Mouse (Mus musculus) hindbrain, embryonic 12.5 days (tissue): ENCODE measurements around the gene Aldh1a2. TPM values are rescaled to one million over a fixed set of nuclear protein-coding genes. Genes with fewer than 3 reads are reported as not detected.
A peak's percentile ranks its signal among the peaks of the same experiment; 100 is the strongest.

Experiments used
- ATAC-seq: fragments of 200-750 bp; cut with Nextera tagmentation; 2 replicates; pipeline ENCODE4 v1.8.0; 2017; ENCODE audit warnings: moderate TSS enrichment; ENCODE audit not compliant: low FRiP score
- H3K27ac ChIP-seq: fragments of 300-500 bp; sonication (generic); 2 replicates; pipeline ENCODE4 v1.5.1; 2016; ENCODE audit warnings: mild to moderate bottlenecking
- H3K27me3 ChIP-seq: fragments of 300-500 bp; sonication (generic); 2 replicates; pipeline ENCODE4 v1.6.1; 2016; ENCODE audit warnings: mild to moderate bottlenecking
- H3K36me3 ChIP-seq: fragments of 300-500 bp; sonication (generic); 2 replicates; pipeline ENCODE4 v1.6.1; 2016; ENCODE audit warnings: mild to moderate bottlenecking
- H3K4me1 ChIP-seq: fragments of 300-500 bp; sonication (generic); 2 replicates; pipeline ENCODE4 v1.6.1; 2016
- H3K4me2 ChIP-seq: fragments of 300-500 bp; sonication (generic); replicated peaks from 2 replicates; pipeline ENCODE4 v1.6.1; 2016; ENCODE audit warnings: mild to moderate bottlenecking
- H3K4me3 ChIP-seq: fragments of 300-500 bp; sonication (generic); 2 replicates; pipeline ENCODE4 v1.5.1; 2016; ENCODE audit warnings: mild to moderate bottlenecking
- H3K9ac ChIP-seq: fragments of 300-500 bp; sonication (generic); 2 replicates; pipeline ENCODE4 v1.6.1; 2016; ENCODE audit warnings: mild to moderate bottlenecking, moderate library complexity
- H3K9me3 ChIP-seq: fragments of 300-500 bp; sonication (generic); replicated peaks from 2 replicates; pipeline ENCODE4 v1.6.1; 2016; ENCODE audit warnings: mild to moderate bottlenecking
- WGBS: fragments of 180-500 bp; shearing (Covaris S2); methylation state at CpG from one replicate; pipeline ENCODE4 v1.1.7; 2016; 5-methylcytosine and 5-hydroxymethylcytosine counted together
- polyA plus RNA-seq: library from polyadenylated mRNA; unstranded; fragments of >200 nt; fragmentation: Nextera tagmentation; extraction: Ambion mirVana; gene quantifications from 2 replicates; pipeline ENCODE4 v1.2.1, GENCODE M21; 2016

Gene Aldh1a2
- polyA plus RNA-seq, 1 experiment from 2014 or later: 9.3 TPM

DNA sequence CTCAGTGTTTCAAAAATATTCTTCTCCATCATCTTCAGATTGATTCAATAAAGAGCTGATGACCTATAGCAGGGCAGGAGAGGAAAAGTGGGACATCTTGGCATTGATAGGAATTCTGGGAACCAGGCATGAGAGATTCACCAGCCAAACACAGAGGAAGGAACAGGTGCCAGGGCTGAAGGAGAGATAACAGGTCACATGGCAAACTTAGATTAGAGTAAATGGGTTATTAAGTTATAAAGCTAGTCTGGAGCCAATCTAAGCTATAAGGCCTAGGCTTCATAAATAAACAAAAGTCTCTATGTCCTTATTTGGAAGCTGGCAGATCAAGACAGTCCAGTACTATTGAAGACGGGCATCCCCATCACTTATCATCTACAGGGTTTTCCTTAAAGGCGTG, 29.8 kb upstream of the Aldh1a2 start:
- H3K27ac ChIP-seq: no peak overlapping the region
- 96% methylated on average over 2 of the region's 2 CpGs for WGBS
- H3K4me3 ChIP-seq: no peak overlapping the region
- no peaks in the 10 kb centered on the region for H3K36me3 ChIP-seq
- ATAC-seq: no peak
- H3K4me2 ChIP-seq: no peak overlapping the region
- H3K9ac ChIP-seq: no peak overlapping the region
- no peaks in the 10 kb centered on the region for H3K9me3 ChIP-seq
- H3K4me1 ChIP-seq: no peaks in the 10 kb centered on the region
- no peaks in the 10 kb centered on the region for H3K27me3 ChIP-seq

GRCm38 (mm10) chr9:71187396-71187795, 28.2 kb upstream of the Aldh1a2 start:
- Histone ChIP-seq H3K36me3 (no peaks in the 10 kb centered on the region), H3K9ac (no peak overlapping the region), H3K9me3 (no peaks in the 10 kb centered on the region), H3K4me3 (no peak overlapping the region), H3K4me2 (no peak overlapping the region), H3K27ac (no peak overlapping the region), H3K4me1 (no peaks in the 10 kb centered on the region), H3K27me3 (no peaks in the 10 kb centered on the region)
- 91% methylated on average over 7 of the region's 7 CpGs for WGBS
- ATAC-seq: no peak

DNA sequence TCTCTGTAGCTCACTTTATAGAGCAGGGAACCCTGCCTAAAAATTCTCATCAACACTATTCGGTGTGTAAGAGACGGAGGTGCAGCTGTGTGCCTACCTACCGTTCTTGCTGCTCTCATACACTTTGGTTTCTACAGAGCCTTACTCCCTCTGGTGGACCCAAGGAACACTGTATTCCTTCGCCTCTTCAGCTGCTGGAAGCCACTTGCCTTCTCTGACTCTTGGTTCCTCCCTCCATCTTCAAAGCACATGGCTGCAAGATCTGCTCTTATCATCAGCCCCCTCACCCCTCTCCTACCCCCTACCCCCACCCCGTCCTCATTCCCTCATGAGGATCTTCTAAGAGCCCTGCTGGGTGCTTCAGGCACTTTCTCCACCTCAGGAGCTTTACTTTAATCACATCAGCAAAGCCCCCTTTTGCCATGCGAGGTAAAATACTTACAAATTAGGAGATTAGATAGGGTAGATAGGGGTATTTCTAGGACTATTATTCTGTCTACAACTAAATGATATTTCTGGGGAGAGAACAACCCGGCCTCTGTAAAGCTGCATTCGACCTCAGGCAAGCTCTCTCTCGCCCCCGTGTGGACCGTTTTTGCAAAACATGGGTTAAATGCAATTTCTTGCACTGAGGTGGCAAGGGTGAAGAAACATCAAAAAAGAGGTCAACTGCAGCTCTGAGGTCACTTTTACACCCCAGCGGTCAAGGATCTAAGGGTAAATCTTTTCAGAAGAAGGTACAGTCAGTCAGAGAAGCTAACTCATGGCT, 26.8 kb upstream of the Aldh1a2 start:
- H3K27ac ChIP-seq: no peak overlapping the region
- no peak overlapping the region for H3K4me3 ChIP-seq
- H3K4me2 ChIP-seq: peak overlapping the region; percentile 45
- H3K9me3 ChIP-seq: no peaks in the 10 kb centered on the region
- H3K36me3 ChIP-seq: no peaks in the 10 kb centered on the region
- 14% methylated on average over 12 of the region's 12 CpGs for WGBS
- H3K9ac ChIP-seq: no peak overlapping the region
- ATAC-seq: no peak
- H3K27me3 ChIP-seq: no peaks in the 10 kb centered on the region
- no peaks in the 10 kb centered on the region for H3K4me1 ChIP-seq

DNA sequence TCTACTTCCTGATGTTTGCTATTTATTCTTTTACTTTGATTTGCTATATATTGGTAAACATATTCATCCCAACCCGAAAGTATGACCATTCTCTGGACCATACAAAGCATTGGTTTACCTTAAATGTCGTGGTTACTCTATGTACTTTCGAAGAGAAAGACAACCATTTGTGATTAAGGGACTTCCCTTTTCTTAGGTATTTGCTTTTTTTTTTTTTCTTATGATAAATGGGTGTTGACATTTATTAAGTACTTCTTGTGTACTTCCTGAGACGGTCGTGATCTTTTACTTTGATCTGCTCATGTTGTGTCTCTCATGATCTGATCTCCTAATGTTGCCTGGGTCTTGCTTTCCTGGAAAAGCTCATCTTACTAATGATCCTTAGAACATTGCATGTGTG, 16.8 kb upstream of the Aldh1a2 start:
- WGBS: 91% methylated on average over 5 of the region's 5 CpGs
- Histone ChIP-seq H3K36me3 (no peaks in the 10 kb centered on the region), H3K4me2 (no peak overlapping the region), H3K9ac (no peak overlapping the region), H3K27me3 (no peaks in the 10 kb centered on the region), H3K4me1 (no peaks in the 10 kb centered on the region), H3K4me3 (no peak overlapping the region), H3K9me3 (no peaks in the 10 kb centered on the region), H3K27ac (no peak overlapping the region)
- no peak for ATAC-seq

- Histone ChIP-seq H3K4me3 (no peak overlapping the region), H3K27ac (no peak overlapping the region), H3K4me2 (no peak overlapping the region), H3K4me1 (no peaks in the 10 kb centered on the region), H3K9me3 (no peaks in the 10 kb centered on the region), H3K36me3 (no peaks in the 10 kb centered on the region), H3K27me3 (no peaks in the 10 kb centered on the region), H3K9ac (no peak overlapping the region)
- no peak for ATAC-seq
- WGBS: 82% methylated on average over 4 of the region's 4 CpGs
These were observed 13.3 kb upstream of the Aldh1a2 start for GRCm38 (mm10) chr9:71202265-71202664.

GRCm38 (mm10) chr9:71209299-71209698, 6.3 kb upstream of the Aldh1a2 start:
- H3K27me3 ChIP-seq: peaks cover 21% of the 10 kb centered on the region
- H3K4me1 ChIP-seq: no peaks in the 10 kb centered on the region
- 68% methylated on average over 3 of the region's 3 CpGs for WGBS
- no peak overlapping the region for H3K4me2 ChIP-seq
- no peaks in the 10 kb centered on the region for H3K9me3 ChIP-seq
- H3K9ac ChIP-seq: no peak overlapping the region
- no peak for ATAC-seq
- H3K27ac ChIP-seq: no peak overlapping the region
- H3K36me3 ChIP-seq: no peaks in the 10 kb centered on the region
- H3K4me3 ChIP-seq: no peak overlapping the region

DNA sequence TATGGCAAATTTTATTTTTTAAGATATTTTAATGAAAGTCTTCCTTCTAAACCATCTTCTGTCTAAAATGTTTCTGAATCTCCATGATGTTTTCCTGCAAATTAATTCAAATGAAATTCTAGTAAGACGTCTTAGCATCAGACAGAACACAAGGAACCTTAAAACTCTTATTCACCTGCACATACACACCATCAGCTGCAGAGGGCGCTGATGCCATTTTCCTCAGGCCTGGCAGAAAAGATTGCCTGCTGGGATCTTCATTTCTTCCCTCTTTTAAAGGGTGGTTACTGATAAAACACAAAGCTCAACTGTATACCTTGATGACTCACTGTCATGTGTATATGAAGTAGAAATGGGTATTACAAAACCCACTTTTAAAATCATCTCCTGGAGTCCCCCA, 4.7 kb upstream of the Aldh1a2 start:
- 8% methylated on average over 2 of the region's 2 CpGs for WGBS
- Histone ChIP-seq H3K9ac (no peak overlapping the region), H3K36me3 (no peaks in the 10 kb centered on the region), H3K27me3 (peaks cover 37% of the 10 kb centered on the region), H3K27ac (no peak overlapping the region), H3K4me2 (no peak overlapping the region), H3K4me1 (peaks cover 8% of the 10 kb centered on the region), H3K9me3 (no peaks in the 10 kb centered on the region), H3K4me3 (no peak overlapping the region)
- no peak for ATAC-seq

- ATAC-seq: no peak
- Histone ChIP-seq H3K4me3 (no peak overlapping the region), H3K27me3 (peaks cover 56% of the 10 kb centered on the region), H3K9ac (no peak overlapping the region), H3K4me1 (peaks cover 14% of the 10 kb centered on the region), H3K9me3 (no peaks in the 10 kb centered on the region), H3K4me2 (no peak overlapping the region), H3K27ac (no peak overlapping the region), H3K36me3 (no peaks in the 10 kb centered on the region)
- 32% methylated on average over 4 of the region's 4 CpGs for WGBS
These were observed 2.0 kb upstream of the Aldh1a2 start for GRCm38 (mm10) chr9:71213636-71214035.

GRCm38 (mm10) chr9:71216036-71216995, 727 bp downstream of the Aldh1a2 start:
- Histone ChIP-seq H3K4me1 (peaks cover 14% of the 10 kb centered on the region), H3K4me3 (peak overlapping the region; percentile 42), H3K9ac (peak overlapping the region; percentile 35; the same call in 1 of the 2 replicates), H3K4me2 (peak overlapping the region; percentile 62), H3K9me3 (no peaks in the 10 kb centered on the region), H3K36me3 (no peaks in the 10 kb centered on the region), H3K27me3 (peaks cover 64% of the 10 kb centered on the region), H3K27ac (no peak overlapping the region)
- 0 out of 2 replicates have a peak, but pooled peaks have one; percentile 35 for ATAC-seq
- WGBS: 1% methylated on average over 57 of the region's 57 CpGs

DNA sequence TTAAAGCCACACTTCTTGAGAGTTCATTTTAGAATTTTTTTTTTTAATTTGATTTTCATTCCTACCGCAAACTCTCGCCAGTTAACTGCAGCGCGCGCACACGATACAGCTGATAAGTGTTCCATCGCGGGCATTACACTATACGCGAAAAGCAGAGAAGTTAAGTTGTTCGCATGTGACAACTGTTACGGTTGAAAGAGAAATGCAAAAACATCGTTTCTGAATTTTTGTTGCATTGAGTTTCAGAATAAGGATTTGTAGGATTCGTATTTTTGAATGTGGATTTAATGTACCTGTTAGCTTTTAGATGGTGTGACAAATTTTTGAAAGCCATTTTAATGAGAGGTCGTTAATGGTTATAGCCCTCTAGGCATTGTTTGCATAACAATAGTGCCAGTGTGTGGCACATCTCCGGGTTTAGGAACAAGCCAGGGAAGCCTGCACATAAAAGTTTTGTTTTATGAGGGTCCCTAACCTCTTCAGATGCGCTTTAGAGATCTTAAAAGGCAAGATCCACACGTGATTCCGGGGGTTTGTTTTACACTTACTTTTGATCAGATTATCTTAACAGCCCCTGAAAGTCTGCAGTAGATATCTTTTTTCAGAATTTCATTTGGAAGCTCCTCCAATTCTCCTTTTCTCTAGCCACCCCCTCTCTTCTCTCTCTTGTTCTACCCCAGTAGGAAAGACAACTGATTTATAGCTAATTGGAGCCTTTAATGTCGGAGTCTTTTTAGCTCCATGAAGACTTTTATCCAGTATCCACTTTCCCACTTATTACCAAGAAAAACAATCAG, 1.6 kb downstream of the Aldh1a2 start:
- H3K27me3 ChIP-seq: peaks cover 60% of the 10 kb centered on the region

DNA sequence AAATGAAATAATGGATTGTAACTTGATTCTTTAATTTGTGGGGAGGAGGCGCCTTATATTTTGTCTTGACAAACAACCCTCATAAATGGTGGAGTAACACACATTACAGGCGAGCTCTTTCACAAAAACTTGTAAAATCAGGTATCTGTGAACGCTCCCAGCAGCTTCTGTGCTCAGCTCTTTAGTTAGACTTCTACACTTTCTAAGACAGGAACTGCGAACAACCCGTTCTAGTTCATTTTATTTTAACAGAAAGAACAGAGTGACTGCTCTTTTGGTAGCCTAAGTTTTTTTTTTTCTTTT, 2.2 kb downstream of the Aldh1a2 start:
- Histone ChIP-seq H3K4me2 (no peak overlapping the region), H3K9me3 (no peaks in the 10 kb centered on the region), H3K36me3 (no peaks in the 10 kb centered on the region), H3K9ac (no peak overlapping the region), H3K4me1 (peaks cover 14% of the 10 kb centered on the region), H3K27me3 (peaks cover 59% of the 10 kb centered on the region), H3K4me3 (no peak overlapping the region), H3K27ac (no peak overlapping the region)
- no peak for ATAC-seq
- WGBS: 26% methylated on average over 5 of the region's 5 CpGs

More for the DNA sequence above, 1.6 kb downstream of the Aldh1a2 start:
- Histone ChIP-seq H3K4me3 (no peak overlapping the region), H3K4me2 (no peak overlapping the region), H3K36me3 (no peaks in the 10 kb centered on the region), H3K9me3 (no peaks in the 10 kb centered on the region), H3K4me1 (peaks cover 14% of the 10 kb centered on the region), H3K9ac (no peak overlapping the region), H3K27ac (no peak overlapping the region)
- WGBS: 3% methylated on average over 20 of the region's 20 CpGs
- no peak for ATAC-seq

GRCm38 (mm10) chr9:71219161-71219560, 3.6 kb downstream of the Aldh1a2 start:
- no peaks in the 10 kb centered on the region for H3K9me3 ChIP-seq
- no peaks in the 10 kb centered on the region for H3K36me3 ChIP-seq
- H3K27me3 ChIP-seq: peaks cover 46% of the 10 kb centered on the region
- no peak overlapping the region for H3K4me3 ChIP-seq
- H3K9ac ChIP-seq: no peak overlapping the region
- peaks cover 14% of the 10 kb centered on the region for H3K4me1 ChIP-seq
- no peak overlapping the region for H3K27ac ChIP-seq
- no peak for ATAC-seq
- no peak overlapping the region for H3K4me2 ChIP-seq
- 68% methylated on average over 4 of the region's 4 CpGs for WGBS
